Mouse (Mus musculus) ES-E14 (cell line): ENCODE measurements around the gene Dok3. TPM values are rescaled to one million over a fixed set of nuclear protein-coding genes. Genes with fewer than 3 reads are reported as not detected.

Experiments used
- DNase-seq: peaks from one replicate; pipeline ENCODE4 v3.0.0-alpha.2; 2013; ENCODE audit warnings: low read depth, low spot score
- H3K27ac ChIP-seq: 2 replicates; pipeline ENCODE4 v1.5.1; 2012; ENCODE audit warnings: low read depth, mild to moderate bottlenecking, low read length, moderate library complexity, mixed read lengths; ENCODE audit not compliant: poor library complexity, insufficient read depth, severe bottlenecking
- H3K36me3 ChIP-seq: 2 replicates; pipeline ENCODE4 v1.6.1; 2012; ENCODE audit warnings: mild to moderate bottlenecking, low read length, moderate library complexity, mixed read lengths; ENCODE audit not compliant: control insufficient read depth, poor library complexity, insufficient read depth, severe bottlenecking
- H3K4me1 ChIP-seq, 2 experiments: fragments of 150-350 bp in 1 of 2; sonication (generic) in 1 of 2; 2 replicates each; pipeline ENCODE4 v1.6.1; 2012; ENCODE audit warnings: low read length in 2 of 2, mild to moderate bottlenecking in 1 of 2, mixed read lengths in 1 of 2; ENCODE audit not compliant: control insufficient read depth in 2 of 2, insufficient read depth in 2 of 2, poor library complexity in 1 of 2
- H3K4me3 ChIP-seq, 2 experiments: fragments of 150-350 bp in 1 of 2; sonication (generic) in 1 of 2; 2 replicates each; pipeline ENCODE4 v1.5.1; 2012; ENCODE audit warnings: low read length in 2 of 2, low read depth in 1 of 2, mild to moderate bottlenecking in 1 of 2, mixed read lengths in 1 of 2; ENCODE audit not compliant: insufficient read depth in 1 of 2, poor library complexity in 1 of 2, severe bottlenecking in 1 of 2
- H3K9ac ChIP-seq: 2 replicates; pipeline ENCODE4 v1.6.1; 2012; ENCODE audit warnings: low read depth, mild to moderate bottlenecking, low read length, mixed read lengths; ENCODE audit not compliant: poor library complexity, insufficient read depth, severe bottlenecking
- H3K9me3 ChIP-seq: fragments of 150-350 bp; sonication (generic); 2 replicates; pipeline ENCODE4 v1.6.1; 2012; ENCODE audit warnings: low read depth, mild to moderate bottlenecking, low read length; ENCODE audit not compliant: control insufficient read depth, insufficient read depth
- CHD2 ChIP-seq: IDR thresholded peaks from 2 replicates; pipeline ENCODE4 v1.6.1; 2014; ENCODE audit warnings: mild to moderate bottlenecking, low read depth, low read length, inconsistent platforms
- HCFC1 ChIP-seq: IDR thresholded peaks from 2 replicates; pipeline ENCODE4 v1.6.1; 2012; ENCODE audit warnings: low read length, inconsistent platforms, borderline replicate concordance; ENCODE audit not compliant: insufficient read depth
- MAFK ChIP-seq: IDR thresholded peaks from 2 replicates; pipeline ENCODE4 v1.6.1; 2014; ENCODE audit warnings: mild to moderate bottlenecking, low read depth, low read length, inconsistent platforms; ENCODE audit not compliant: insufficient read depth
- ZC3H11A ChIP-seq: IDR thresholded peaks from 2 replicates; pipeline ENCODE4 v1.6.1; 2012; ENCODE audit warnings: low read depth, mild to moderate bottlenecking, inconsistent platforms, low read length, borderline replicate concordance
- ZNF384 ChIP-seq: IDR thresholded peaks from 2 replicates; pipeline ENCODE4 v1.6.1; 2012; ENCODE audit warnings: low read depth, low read length, inconsistent platforms
- in situ Hi-C, 2 experiments: fragments of 600-800 bp; cut with MboI; formaldehyde crosslinking; loops; one replicate each; pipeline ENCODE4 v1.15.1; 2025; ENCODE audit warnings: low sequenced_read_pairs in 2 of 2, inconsistent platforms in 1 of 2; ENCODE audit not compliant: unreplicated experiment in 2 of 2
- total RNA-seq: library from RNA; depleted of rRNA; stranded (reverse); fragments of 300-350 nt; gene quantifications from 2 replicates; pipeline ENCODE4 v1.2.3, GENCODE M21; 2012

Gene Dok3
- total RNA-seq, 1 experiment: 0.98 TPM

- Histone ChIP-seq H3K9me3 (no peaks in the 10 kb centered on the region), H3K27ac (no peak overlapping the region), H3K4me1 (peaks cover 3 to 12% of the 10 kb centered on the region in 2 experiments; a peak in 2 of 4 replicates), H3K9ac (no peak overlapping the region), H3K36me3 (no peaks in the 10 kb centered on the region), H3K4me3 (peak overlapping the region in 1 of 2 experiments; percentile 78; a peak in 1 of 4 replicates)
- no peak for TF ChIP-seq ZC3H11A
- DNase-seq: no peak
- in situ Hi-C loops: no loop called here
Observed at GRCm38 (mm10) chr13:55486029-55486794, 42.9 kb downstream of the Dok3 start.

GRCm38 (mm10) chr13:55484520-55485088 lies 44.5 kb downstream of the Dok3 start:
- in situ Hi-C loops: no loop called here
- Histone ChIP-seq H3K27ac (no peak overlapping the region), H3K9me3 (no peaks in the 10 kb centered on the region), H3K36me3 (no peaks in the 10 kb centered on the region), H3K9ac (no peak overlapping the region), H3K4me1 (peaks cover 3 to 10% of the 10 kb centered on the region in 2 experiments; a peak in 2 of 4 replicates), H3K4me3 (no peak overlapping the region)
- TF ChIP-seq HCFC1: no peak
- TF ChIP-seq MAFK: no peak
- TF ChIP-seq ZC3H11A: no peak
- no peak for TF ChIP-seq ZNF384
- DNase-seq: no peak

- in situ Hi-C loops: no loop called here
- H3K36me3 ChIP-seq: no peaks in the 10 kb centered on the region
Observed at GRCm38 (mm10) chr13:55483593-55483992, 45.5 kb downstream of the Dok3 start.

GRCm38 (mm10) chr13:55483071-55483470 lies 46.0 kb downstream of the Dok3 start:
- Histone ChIP-seq H3K4me3 (no peak overlapping the region), H3K9ac (no peak overlapping the region), H3K27ac (no peak overlapping the region), H3K9me3 (no peaks in the 10 kb centered on the region), H3K4me1 (peaks cover 3 to 8% of the 10 kb centered on the region in 2 experiments; a peak in 2 of 4 replicates), H3K36me3 (no peaks in the 10 kb centered on the region)
- TF ChIP-seq ZC3H11A: no peak
- in situ Hi-C loops: no loop called here
- DNase-seq: no peak

More at GRCm38 (mm10) chr13:55483593-55483992, 45.5 kb downstream of the Dok3 start:
- Histone ChIP-seq H3K4me3 (no peak overlapping the region), H3K4me1 (peaks cover 3 to 10% of the 10 kb centered on the region in 2 experiments; a peak in 2 of 4 replicates), H3K9ac (no peak overlapping the region), H3K9me3 (no peaks in the 10 kb centered on the region), H3K27ac (no peak overlapping the region)
- DNase-seq: no peak
- TF ChIP-seq MAFK (no peak), HCFC1 (no peak), ZC3H11A (no peak), CHD2 (no peak), ZNF384 (no peak)

- TF ChIP-seq ZNF384: no peak
- TF ChIP-seq HCFC1: no peak
- no peak for TF ChIP-seq MAFK
- TF ChIP-seq ZC3H11A: no peak
- no peak for TF ChIP-seq CHD2
- no peaks in the 10 kb centered on the region for H3K36me3 ChIP-seq
- DNase-seq: no peak
- no peak overlapping the region for H3K4me3 ChIP-seq
- H3K9ac ChIP-seq: no peak overlapping the region
- H3K9me3 ChIP-seq: no peaks in the 10 kb centered on the region
- in situ Hi-C loops: no loop called here
- H3K4me1 ChIP-seq: peaks cover 3 to 8% of the 10 kb centered on the region in 2 experiments; a peak in 2 of 4 replicates
- no peak overlapping the region for H3K27ac ChIP-seq
Observed at GRCm38 (mm10) chr13:55482542-55482941, 46.6 kb downstream of the Dok3 start.
